Mouse (Mus musculus) liver, embryonic 14.5 days (tissue): ENCODE data around the gene Cdk8.

Experiments used
- CTCF ChIP-seq: IDR thresholded peaks from 2 replicates; pipeline ENCODE4 v1.5.1; 2016; ENCODE audit warnings: antibody characterized with exemption, low read depth, control low read depth
- EP300 ChIP-seq: IDR thresholded peaks from 2 replicates; pipeline ENCODE4 v1.6.1; 2016; ENCODE audit warnings: antibody characterized with exemption, low read depth

DNA sequence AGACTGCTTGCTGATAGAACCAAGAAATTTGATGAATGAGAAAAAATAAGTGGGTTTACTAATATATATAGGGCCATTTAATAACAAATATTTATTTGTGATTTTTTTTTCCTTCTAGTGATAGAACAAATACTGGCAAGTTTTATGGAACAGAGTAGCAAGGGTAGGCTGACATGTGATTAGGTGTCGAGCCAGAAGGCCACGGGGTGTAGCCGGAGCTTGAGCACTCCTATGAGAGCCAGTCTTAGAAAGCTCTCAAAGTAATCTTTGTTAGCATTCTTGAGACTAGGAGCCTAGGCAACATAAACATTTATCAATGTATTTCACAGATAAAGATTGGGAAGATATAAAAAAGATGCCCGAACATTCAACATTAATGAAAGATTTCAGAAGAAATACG lies 63.8 kb downstream of the Cdk8 start:
- TF ChIP-seq EP300: no peak
- no peak for TF ChIP-seq CTCF
